Mouse (Mus musculus): Measurements from ENCODE around the gene Soat2. TPM values are rescaled to one million over a fixed set of nuclear protein-coding genes. Genes with fewer than 3 reads are reported as not detected.

The Soat2 gene
- total and polyA plus RNA-seq, 3 experiments: 0.28 to 10.4 (median 0.56) TPM

DNA sequence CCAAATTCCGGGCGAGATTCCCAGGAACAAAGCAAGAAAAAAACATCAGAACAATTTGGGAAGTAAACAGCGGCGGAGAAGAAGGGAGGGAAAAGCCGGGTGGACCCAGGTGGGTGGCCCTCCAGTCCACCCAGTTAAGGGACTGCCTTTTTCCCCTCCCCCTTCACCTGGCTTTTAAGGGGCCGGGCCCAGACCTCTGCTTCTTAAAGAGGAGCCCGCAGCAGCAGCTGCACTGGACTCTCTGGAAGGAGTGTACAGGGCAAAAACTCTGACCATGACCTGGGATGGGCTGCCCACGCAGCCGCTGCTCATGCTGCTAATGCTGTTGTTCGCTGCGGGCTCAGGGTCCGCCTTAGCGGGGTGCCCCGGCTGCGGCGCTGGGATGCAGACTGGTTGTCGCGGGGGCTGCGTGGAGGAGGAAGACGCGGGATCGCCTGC is 6.0 kb upstream of the Soat2 start, which contains the start of gene Igfbp6:
Igfbp6 (plus strand) TSS at position 89 of the 438 bp plus-strand sequence.
- no peak for DNase-seq (ENCODE audit: extremely low read depth)
- no peak within 1 kb of the TSS for H3K27ac ChIP-seq (ENCODE audit: insufficient read depth, low read depth)
- peaks cover 7 to 24% of the 10 kb centered on the region in 2 experiments for H3K4me1 ChIP-seq (ENCODE audit: control insufficient read depth in 1 of 2, insufficient read depth in 2 of 2)
- in situ Hi-C loops (cut with MboI; ENCODE audit: low pct_ligation_motif_present, low pct_unique_long_range_greater_than_20kb, low sequenced_read_pairs) (no loop called here), dilution Hi-C loops (cut with MboI; ENCODE audit: extremely low pct_ligation_motif_present, extremely low pct_unique_long_range_greater_than_20kb, low sequenced_read_pairs) (no loop called here)
- H3K4me2 ChIP-seq (ENCODE audit: insufficient read depth, low read depth, poor library complexity, severe bottlenecking): no peak within 1 kb of the TSS
- peaks cover 39% of the 10 kb centered on the region for H3K27me3 ChIP-seq (replicated peaks)
- H3K9ac ChIP-seq (ENCODE audit: insufficient read depth, low read depth): no peak within 1 kb of the TSS
- H3K9me3 ChIP-seq (replicated peaks; ENCODE audit: low read length): no peaks in the 10 kb centered on the region
- no peak within 1 kb of the TSS for H3K4me3 ChIP-seq (replicated peaks in 1 of 3; ENCODE audit: low read depth in 2 of 3, low read length in 2 of 3, poor library complexity in 1 of 3)
- no peaks in the 10 kb centered on the region for H3K36me3 ChIP-seq (replicated peaks in 1 of 2; ENCODE audit: control insufficient read depth in 1 of 2, insufficient read depth in 1 of 2, low read length in 1 of 2)
- no peaks in the 10 kb centered on the region for H3K79me2 ChIP-seq (replicated peaks; ENCODE audit: control insufficient read depth, extremely low read depth, insufficient read depth, poor library complexity, severe bottlenecking)
- TF ChIP-seq IRF4 (IDR thresholded peaks at IDR 0.05; ENCODE audit: low read depth, low read length) (no peak), ZKSCAN1 (IDR thresholded peaks at IDR 0.05; ENCODE audit: borderline replicate concordance, low read depth, low read length) (no peak), NELFE (IDR thresholded peaks at IDR 0.05; ENCODE audit: low read depth, low read length) (no peak), MAZ (IDR thresholded peaks at IDR 0.05; ENCODE audit: low read depth, low read length) (no peak), NRF1 (IDR thresholded peaks at IDR 0.05; ENCODE audit: low read depth, low read length) (no peak), POLR2A (IDR thresholded peaks at IDR 0.05; ENCODE audit: low read depth, low read length) (no peak), EP300 (IDR thresholded peaks at IDR 0.05; ENCODE audit: low read length) (no peak), TBP (conservative IDR thresholded peaks at IDR 0.05; ENCODE audit: low read depth, low read length) (no peak), JUN (IDR thresholded peaks at IDR 0.05; ENCODE audit: insufficient read depth, low read depth, low read length) (no peak), GABPA (IDR thresholded peaks at IDR 0.05; ENCODE audit: insufficient replicate concordance, low read depth, low read length) (no peak), MEF2A (IDR thresholded peaks at IDR 0.05; ENCODE audit: borderline replicate concordance, low read depth, low read length) (no peak), E2F4 (IDR thresholded peaks at IDR 0.05; ENCODE audit: insufficient replicate concordance, low read depth, low read length) (no peak), MAFK (IDR thresholded peaks at IDR 0.05; ENCODE audit: insufficient replicate concordance, low read length) (no peak), ETS1 (conservative IDR thresholded peaks at IDR 0.05; ENCODE audit: low read depth, low read length) (no peak), UBTF (IDR thresholded peaks at IDR 0.05; ENCODE audit: low read depth, low read length) (no peak), ZNF384 (IDR thresholded peaks at IDR 0.05; ENCODE audit: low read depth, low read length) (no peak), JUND (conservative IDR thresholded peaks at IDR 0.05; ENCODE audit: low read depth, low read length) (no peak), SMC3 (IDR thresholded peaks at IDR 0.05; ENCODE audit: low read depth, low read length) (no peak), MXI1 (IDR thresholded peaks at IDR 0.05; ENCODE audit: low read depth, low read length) (no peak)

DNA sequence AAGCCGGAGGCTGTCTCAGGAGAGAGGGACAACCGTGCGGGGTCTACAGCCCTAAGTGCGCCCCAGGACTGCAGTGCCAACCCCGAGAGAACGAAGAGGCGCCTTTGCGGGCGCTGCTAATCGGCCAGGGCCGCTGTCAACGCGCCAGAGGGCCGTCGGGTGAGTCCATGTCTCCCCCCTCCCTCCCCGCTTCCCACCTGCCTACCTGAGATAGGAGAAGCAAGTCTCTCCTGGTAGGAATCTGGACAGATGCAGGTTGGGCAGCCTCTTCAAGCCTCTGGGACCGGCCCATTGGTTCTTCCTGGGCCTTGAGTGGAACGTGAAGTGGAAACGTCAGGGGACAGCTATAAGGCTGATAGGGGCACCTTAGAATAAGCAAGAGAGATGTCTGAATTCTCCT is 5.6 kb upstream of the Soat2 start:
- DNase-seq (ENCODE audit: extremely low read depth): no peak
- Histone ChIP-seq H3K79me2 (replicated peaks; ENCODE audit: control insufficient read depth, extremely low read depth, insufficient read depth, poor library complexity, severe bottlenecking) (no peaks in the 10 kb centered on the region), H3K9me3 (replicated peaks; ENCODE audit: low read length) (no peaks in the 10 kb centered on the region), H3K27ac (ENCODE audit: insufficient read depth, low read depth) (no peak overlapping the region), H3K4me1 (ENCODE audit: control insufficient read depth in 1 of 2, insufficient read depth in 2 of 2) (peaks cover 10 to 28% of the 10 kb centered on the region in 2 experiments), H3K9ac (ENCODE audit: insufficient read depth, low read depth) (no peak overlapping the region), H3K4me3 (replicated peaks in 1 of 3; ENCODE audit: low read depth in 2 of 3, low read length in 2 of 3, poor library complexity in 1 of 3) (no peak overlapping the region), H3K4me2 (ENCODE audit: insufficient read depth, low read depth, poor library complexity, severe bottlenecking) (no peak overlapping the region), H3K27me3 (replicated peaks) (peaks cover 35% of the 10 kb centered on the region), H3K36me3 (replicated peaks in 1 of 2; ENCODE audit: control insufficient read depth in 1 of 2, insufficient read depth in 1 of 2, low read length in 1 of 2) (no peaks in the 10 kb centered on the region)
- TF ChIP-seq JUND (conservative IDR thresholded peaks at IDR 0.05; ENCODE audit: low read depth, low read length): no peak
- dilution Hi-C loops (cut with MboI; ENCODE audit: extremely low pct_ligation_motif_present, extremely low pct_unique_long_range_greater_than_20kb, low sequenced_read_pairs) (no loop called here), in situ Hi-C loops (cut with MboI; ENCODE audit: low pct_ligation_motif_present, low pct_unique_long_range_greater_than_20kb, low sequenced_read_pairs) (no loop called here)

All from CH12.LX (cell line).